Comparison of ENCODE assay signal across 9 mouse cellular contexts in the genomic region with DNA sequence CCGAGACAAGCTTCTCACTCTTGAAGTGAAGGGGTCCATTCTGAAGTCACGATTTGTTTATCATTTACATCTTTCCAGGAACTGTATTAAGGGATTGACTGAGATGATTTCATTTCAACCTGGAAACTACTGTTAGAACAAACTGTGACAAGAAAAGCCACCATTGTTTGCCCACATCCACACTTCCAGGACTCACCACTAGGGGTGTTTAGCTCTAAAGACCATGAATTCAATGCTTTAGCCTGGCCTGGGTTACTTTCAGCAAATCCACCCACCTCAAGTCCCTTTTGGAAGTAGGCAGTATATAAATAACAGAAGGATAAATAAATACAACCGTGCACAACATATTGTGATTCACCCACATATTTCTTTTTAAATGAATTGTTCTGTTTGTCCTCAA.
DNase-seq lines count a peak whose midpoint lies in the region; ATAC-seq lines count a peak whose summit lies in the region.
"Had no signal": no experiment of that assay in that cellular context is flagged by ENCODE, and none has a peak within 500 bp of the region (broad histone marks: within the 10 kb centered on the region; RNA-seq: fewer than 3 reads in every experiment).

No protein-coding gene starts in this region.

- peak; percentile 47 to 66 for DNase-seq in cerebellum, postnatal 10 days
- no peak for DNase-seq in cerebellum, adult 9-10 months
- peak; percentile 5 for DNase-seq in kidney, postnatal 10 days
- DNase-seq in kidney, postnatal 14 days, result no peak
- DNase-seq in testis, postnatal 10 days (ENCODE audit: low spot score), result peak; percentile 43
- no peak for DNase-seq in testis, postnatal 14 days (ENCODE audit: low spot score)
- DNase-seq in gastrocnemius, postnatal 14 days, result no peak
- DNase-seq: layer of hippocampus, adult 9-11 months had no signal

- intact Hi-C loops in gastrocnemius, postnatal 14 days (cut with DNase I; ENCODE audit: low total_unique reads), result no loop called here

- ATAC-seq in erythroblast, adult 5-6 weeks (replicated peaks; ENCODE audit: low FRiP score, poor library complexity, severe bottlenecking), result no peak

Comparison
In these comparisons a context has a peak if more than half of its experiments do, and no peak if none do; other contexts are left out.
1. DNase-seq: peak in cerebellum, postnatal 10 days (2 of 2), kidney, postnatal 10 days (single experiment) and testis, postnatal 10 days (single experiment); none in cerebellum, adult 9-10 months (single experiment), kidney, postnatal 14 days (single experiment), testis, postnatal 14 days (single experiment) and gastrocnemius, postnatal 14 days (single experiment).